Mouse (Mus musculus) left cerebral cortex, adult 6 months (tissue): ENCODE data around the gene Gss. TPM values are rescaled to one million over a fixed set of nuclear protein-coding genes. Genes with fewer than 3 reads are reported as not detected.

Experiments
- long read RNA-seq, 2 experiments: library from polyadenylated mRNA; unstranded; transcript quantifications; one replicate each; pipeline ENCODE4 v2.0.0; 2019 to 2020
- polyA plus RNA-seq: library from polyadenylated mRNA; unstranded; fragments of <200 nt; fragmentation: Nextera tagmentation; gene quantifications from 2 replicates; pipeline ENCODE4 v1.2.3, GENCODE M21; 2021

The Gss gene
- polyA plus RNA-seq, result 13.1 and 14.4 TPM in 2 replicates
- long read RNA-seq, experiment 1, transcript Gss-203 (12 exons, 1,724 nt), result minor isoform, 5 of 92 reads
- long read RNA-seq, experiment 1, transcript Gss-201 (13 exons, 1,963 nt), result major isoform, 70 of 92 reads
- long read RNA-seq, experiment 1, partial matches to known transcripts, result 9 of 92 reads
- long read RNA-seq, experiment 1, other reads (novel, unspliced or antisense), result 8 of 92 reads
- long read RNA-seq, experiment 2, transcript Gss-201 (13 exons, 1,963 nt), result major isoform, 7 of 17 reads
- long read RNA-seq, experiment 2, partial matches to known transcripts, result 5 of 17 reads
- long read RNA-seq, experiment 2, other reads (novel, unspliced or antisense), result 3 of 17 reads

GRCm38 (mm10) chr2:155592137-155592853 is at the start of gene Gss:
Gss (minus strand) TSS chr2:155592810.

GRCm38 (mm10) chr2:155610978-155611377 is 18.4 kb upstream of the Gss start, which contains the start of gene Myh7b:
Myh7b (plus strand) TSS chr2:155611212.

GRCm38 (mm10) chr2:155517455-155518423 is 74.9 kb downstream of the Gss start, which contains the start of the genes Acss2 and Ggt7:
Acss2 (plus strand) TSS chr2:155517948.
Ggt7 (minus strand) TSS chr2:155518237.

Other genes starting within 250 kb of the Gss start
- 14.4 and 20.9 TPM in 2 replicates for gene Pigu, start 235.4 kb downstream of the Gss start, polyA plus RNA-seq
- 92.2 and 146 TPM in 2 replicates for gene Trp53inp2, start 211.8 kb downstream of the Gss start, polyA plus RNA-seq
- 6.6 and 9.1 TPM in 2 replicates for gene Ncoa6, start 118.9 kb downstream of the Gss start, polyA plus RNA-seq
- 31.3 and 38.5 TPM in 2 replicates for gene Acss2, start 74.9 kb downstream of the Gss start, polyA plus RNA-seq
- gene Ggt7, start 74.6 kb downstream of the Gss start, polyA plus RNA-seq, result 88.0 and 100 TPM in 2 replicates
- gene Myh7b, start 18.4 kb upstream of the Gss start, polyA plus RNA-seq, result 2.5 and 2.8 TPM in 2 replicates
- 34.4 and 134 TPM in 2 replicates for gene Trpc4ap, start 99.6 kb upstream of the Gss start, polyA plus RNA-seq
- 17.8 and 18.2 TPM in 2 replicates for gene Edem2, start 136.7 kb upstream of the Gss start, polyA plus RNA-seq
- not detected in 2 replicates for gene Gm17581, start 143.1 kb upstream of the Gss start, polyA plus RNA-seq
- gene Procr, start 158.3 kb upstream of the Gss start, polyA plus RNA-seq, result 0.58 and 0.70 TPM in 2 replicates
- gene Mmp24, start 182.5 kb upstream of the Gss start, polyA plus RNA-seq, result 2.1 and 2.4 TPM in 2 replicates
- 74.3 and 108 TPM in 2 replicates for gene BC029722, start 226.6 kb upstream of the Gss start, polyA plus RNA-seq
- gene Eif6, start 234.1 kb upstream of the Gss start, polyA plus RNA-seq, result 88.0 and 121 TPM in 2 replicates
- 0.05 and 0.06 TPM in 2 replicates for gene Fam83c, start 242.0 kb upstream of the Gss start, polyA plus RNA-seq